Mouse (Mus musculus): Measurements from ENCODE around the gene Fam205a3.
"Not testable (repeated sequence)": the region's sequence is repeated elsewhere in the genome, so short reads cannot be mapped to it uniquely, and the experiment has no call there.

The Fam205a3 gene

GRCm38 (mm10) chr4:42318034-42318433 lies at the start of gene Fam205a3:
Gene Fam205a3, plus strand, starts transcription at chr4:42318334.
- not testable (repeated sequence) for DNase-seq (ENCODE audit: low spot score in 2 of 2)

GRCm38 (mm10) chr4:42293967-42294366 lies 24.2 kb upstream of the Fam205a3 start, which contains the start of gene Gm21953:
Gene Gm21953, plus strand, starts transcription at chr4:42294267.
- not testable (repeated sequence) for DNase-seq (ENCODE audit: low spot score in 2 of 2)
